Mouse (Mus musculus) layer of hippocampus, postnatal 10 days (tissue): Measurements from ENCODE around the gene Ccsap. TPM values are rescaled to one million over a fixed set of nuclear protein-coding genes. Genes with fewer than 3 reads are reported as not detected.

Experiments used
- DNase-seq, 2 experiments: peaks; one replicate each; pipeline ENCODE4 v3.0.0; 2021; ENCODE audit warnings: low spot score in 2 of 2
- long read RNA-seq: library from polyadenylated mRNA; stranded (forward); transcript quantifications from one replicate; pipeline ENCODE4 v2.0.0, GENCODE M21; 2023
- total RNA-seq, 2 experiments: library from RNA; stranded (reverse); gene quantifications; 2 replicates each; pipeline ENCODE4 v1.2.3; 2021

The Ccsap gene
- total RNA-seq, result 10 to 100 TPM; 49.0 to 49.8 TPM
- long read RNA-seq, transcript Ccsap-201 (3 exons, 2,390 nt), result major isoform, 26 of 53 reads
- long read RNA-seq, transcript Ccsap-202 (4 exons, 2,673 nt), result minor isoform, 24 of 53 reads
- long read RNA-seq, partial matches to known transcripts, result 1 of 53 reads
- long read RNA-seq, other reads (novel, unspliced or antisense), result 2 of 53 reads

DNA sequence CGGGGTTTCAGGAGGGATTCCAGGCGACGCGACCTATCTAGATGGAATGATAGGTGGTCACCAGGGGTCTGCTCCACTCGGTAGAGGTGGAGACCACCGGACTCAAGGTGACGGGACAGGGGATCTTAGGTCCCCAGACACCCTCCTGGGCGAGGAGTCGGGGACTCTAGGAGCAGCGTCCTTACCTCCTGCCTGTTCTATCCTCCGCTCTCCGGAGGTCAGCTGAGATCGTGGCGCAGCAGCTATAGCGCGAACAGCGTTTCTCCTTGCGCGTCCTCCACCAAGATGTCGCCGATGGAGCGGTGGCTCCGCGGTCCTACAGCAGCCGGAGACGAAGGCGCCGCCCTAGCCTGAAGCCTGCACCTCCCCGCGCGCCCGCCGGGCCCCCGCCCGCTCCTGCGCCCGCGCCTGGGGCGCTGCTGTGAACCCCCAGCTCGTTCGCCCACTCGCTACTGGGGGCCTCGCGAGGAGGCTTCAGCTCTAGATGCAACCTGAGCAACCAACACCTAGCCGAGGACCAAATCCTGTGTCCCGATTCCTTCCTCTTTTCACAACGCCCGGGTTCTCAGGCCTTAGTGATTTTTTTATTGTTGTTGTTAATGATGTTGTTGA is at the start of gene Ccsap:
Ccsap (minus strand) TSS at position 562 of the 612 bp plus-strand sequence.
- peak; percentile 61 to 73 for DNase-seq

DNA sequence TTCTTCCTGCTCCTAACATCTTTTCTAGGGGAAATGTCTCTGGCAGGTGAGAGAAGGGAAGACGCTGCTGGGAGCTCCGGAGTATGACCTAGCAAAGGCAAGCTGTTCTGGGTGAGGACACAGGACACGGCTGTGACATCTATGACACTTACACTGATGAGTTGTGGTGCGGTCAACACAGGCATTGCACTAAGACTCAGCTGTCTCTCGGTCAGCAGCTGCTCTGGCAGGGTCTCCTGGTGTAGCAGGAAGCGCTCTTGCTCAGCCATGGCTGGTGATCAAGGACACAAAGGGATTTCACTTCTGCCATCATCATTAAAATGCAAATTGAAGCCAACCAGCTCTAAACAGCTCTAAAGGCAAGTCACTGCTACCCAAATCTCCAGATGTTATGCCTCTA is 47.6 kb upstream of the Ccsap start:
- DNase-seq, result no peak

DNA sequence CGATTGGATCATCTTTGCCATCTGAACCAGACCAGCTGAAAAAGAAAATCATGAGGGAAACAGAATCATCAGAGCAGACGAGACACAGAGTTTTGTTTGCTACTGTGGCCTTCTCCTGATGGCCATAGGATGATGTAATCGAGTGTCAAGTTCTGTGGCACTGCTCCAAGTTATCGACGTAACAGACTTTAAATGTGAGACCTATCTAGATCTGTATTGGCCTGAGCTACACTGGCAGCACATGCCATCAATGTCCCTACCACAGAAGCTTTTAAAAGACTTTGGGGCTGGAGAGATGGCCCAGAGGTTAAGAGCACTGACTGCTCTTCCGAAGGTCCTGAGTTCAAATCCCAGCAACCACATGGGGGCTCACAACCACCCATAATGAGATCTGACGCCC is 42.6 kb upstream of the Ccsap start:
- DNase-seq, result no peak

DNA sequence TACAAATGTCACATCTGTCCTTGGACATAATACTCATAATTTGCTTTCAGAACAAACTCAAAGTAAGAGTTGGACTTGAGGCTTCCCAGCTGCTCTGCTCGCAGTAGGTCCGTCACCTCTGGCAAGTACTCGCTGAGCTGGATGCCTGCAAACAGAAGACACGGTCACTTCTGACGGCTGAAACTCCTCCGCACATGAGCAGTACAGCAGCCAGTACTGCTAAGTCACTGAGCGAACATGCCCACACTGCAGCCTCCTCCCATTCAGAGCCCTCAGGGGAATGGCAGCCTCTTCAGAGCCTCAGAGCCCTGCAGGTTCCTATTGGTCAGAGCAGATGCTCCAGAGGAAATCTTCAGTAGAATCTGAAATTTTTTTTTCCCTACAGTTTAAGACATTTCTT is 39.4 kb upstream of the Ccsap start:
- no peak for DNase-seq

DNA sequence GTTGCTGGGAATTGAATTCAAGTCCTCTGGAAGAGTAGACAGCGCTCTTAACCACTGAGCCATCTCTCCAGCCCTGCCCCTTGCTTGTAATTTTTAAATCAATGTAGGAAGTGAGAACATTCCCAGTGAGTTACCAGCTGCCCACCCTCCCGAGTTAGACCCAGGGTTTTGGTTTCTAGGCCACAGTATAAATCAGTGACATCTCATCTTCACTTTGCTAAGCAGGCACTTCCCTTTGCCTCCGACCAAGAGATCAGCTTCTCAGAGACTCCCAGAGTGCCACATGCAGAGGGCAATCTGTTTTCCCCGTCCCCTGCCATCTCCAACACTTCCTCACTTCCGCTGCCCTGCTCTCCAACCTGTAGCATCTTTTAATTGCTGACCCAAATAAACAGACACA is 38.6 kb upstream of the Ccsap start:
- DNase-seq, result no peak

DNA sequence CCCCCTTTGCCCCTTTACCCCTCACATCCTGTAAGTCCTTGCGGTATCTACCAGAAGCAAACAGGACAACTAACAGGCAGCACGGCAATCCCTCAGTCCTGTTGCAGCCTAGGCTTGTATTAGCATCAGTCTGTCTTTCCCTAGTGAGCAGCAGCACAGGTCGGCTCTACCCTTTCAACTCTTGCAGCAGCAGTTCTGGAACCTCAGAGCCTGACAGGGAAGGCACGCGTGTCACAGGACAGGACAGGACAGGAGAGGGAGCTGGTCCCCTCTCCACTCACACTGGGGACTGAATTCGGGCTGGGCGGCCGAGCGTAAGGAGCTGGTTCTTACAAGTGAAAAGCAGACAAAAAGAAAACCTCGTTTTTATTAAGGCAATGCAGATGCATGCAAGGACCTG is 36.8 kb upstream of the Ccsap start:
- DNase-seq, result no peak

DNA sequence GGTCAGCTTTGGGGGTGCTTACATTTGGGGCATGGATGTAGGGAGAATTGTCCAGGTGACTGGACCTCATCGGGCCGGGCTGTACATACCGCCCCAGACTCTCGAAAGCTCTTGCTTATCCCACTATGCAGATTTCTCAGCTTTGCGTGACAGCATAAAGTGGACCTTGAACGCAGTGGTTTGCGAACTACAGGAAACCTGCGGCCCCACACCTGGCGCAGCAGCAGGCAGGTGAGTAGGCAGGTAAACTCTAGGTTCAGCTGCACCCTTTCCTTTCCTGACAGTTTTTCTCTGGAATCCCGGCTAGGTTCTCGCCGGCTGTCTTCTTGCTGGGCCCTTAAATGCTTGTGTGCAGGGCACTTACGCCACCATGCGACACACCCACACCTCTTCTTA is 36.4 kb upstream of the Ccsap start:
- DNase-seq, result no peak

DNA sequence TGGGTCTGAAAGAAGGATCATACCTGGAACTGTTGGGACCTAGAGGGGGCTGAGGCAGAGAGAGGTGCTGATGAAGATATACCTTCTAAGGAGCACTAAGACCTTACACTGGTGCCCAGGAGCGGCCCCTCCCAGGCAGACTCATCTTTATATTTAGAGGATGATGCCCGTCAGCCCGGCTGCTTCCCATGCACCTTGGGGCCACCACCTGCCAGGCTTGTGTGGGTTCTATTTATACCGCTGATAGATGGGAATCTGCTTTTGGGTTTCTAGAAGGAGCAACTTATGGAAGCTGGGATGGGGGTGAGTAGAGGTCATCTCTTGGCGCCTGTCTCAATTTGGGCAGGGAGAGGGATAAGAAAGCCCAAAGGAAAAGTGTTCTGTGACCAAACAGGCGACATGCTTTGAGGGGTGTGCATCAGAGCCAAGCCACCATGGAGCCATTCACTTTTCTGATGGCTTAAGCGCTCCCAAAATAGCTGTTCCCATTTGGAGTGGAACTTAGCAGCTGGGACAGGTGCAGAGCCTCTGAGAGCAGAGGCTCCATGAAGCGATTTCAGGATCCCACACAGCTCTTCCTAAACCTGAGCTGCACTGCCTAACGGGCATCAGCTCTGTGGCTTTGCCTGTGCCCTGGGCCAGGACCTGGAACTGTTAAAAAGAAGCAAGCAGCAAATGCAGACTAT is 35.8 kb upstream of the Ccsap start:
- DNase-seq, result no peak

DNA sequence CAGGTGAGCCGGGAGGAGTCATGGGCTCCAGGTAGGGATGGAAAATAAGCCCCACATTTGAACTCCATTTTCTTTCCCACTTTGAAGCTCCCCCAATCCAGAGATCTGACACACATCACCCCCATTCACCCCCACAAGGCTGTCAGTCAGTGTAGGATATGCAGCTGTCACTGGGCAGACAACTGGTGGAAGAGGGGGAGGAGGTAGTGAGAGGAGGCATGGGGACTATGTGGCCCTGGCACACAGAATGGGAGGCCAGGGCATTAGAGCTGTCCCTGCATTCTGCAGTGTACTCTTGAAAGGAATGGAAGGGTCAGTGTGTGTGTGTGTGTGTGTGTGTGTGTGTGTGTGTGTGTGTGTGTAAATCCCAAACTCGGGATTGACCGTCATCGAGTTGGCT is 35.2 kb upstream of the Ccsap start:
- no peak for DNase-seq

DNA sequence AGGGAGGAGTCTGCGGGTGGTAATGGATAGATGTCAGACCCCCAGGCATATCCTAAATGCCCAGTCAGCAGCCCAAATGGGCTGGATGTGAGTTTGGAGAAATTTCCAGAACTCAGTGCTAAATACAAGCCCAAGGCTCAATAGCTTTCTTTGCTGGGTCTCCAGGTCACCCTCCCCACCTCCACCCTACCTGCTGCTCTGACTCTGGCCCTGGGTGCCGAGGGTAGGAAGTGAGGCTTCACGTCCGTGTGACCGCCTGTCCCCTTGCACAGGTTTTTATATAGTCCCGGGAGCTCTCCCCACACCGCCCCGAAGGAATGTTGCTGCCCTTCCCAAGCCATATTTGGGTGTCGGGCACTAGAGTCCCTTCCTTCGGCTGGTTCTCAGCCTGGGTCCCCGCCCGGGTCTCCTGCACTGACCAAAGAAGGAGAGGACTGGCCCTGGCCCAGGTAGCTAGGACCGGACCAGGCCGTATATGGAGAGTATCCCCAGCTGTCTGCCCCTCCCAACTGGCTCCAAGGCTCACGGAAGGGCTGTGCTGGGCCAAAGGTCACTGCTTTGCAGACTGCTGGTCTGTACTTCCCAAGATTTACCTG is 34.6 kb upstream of the Ccsap start, which contains the start of gene Acta1:
Acta1 (minus strand) TSS at position 250 of the 596 bp plus-strand sequence.
- no peak for DNase-seq

DNA sequence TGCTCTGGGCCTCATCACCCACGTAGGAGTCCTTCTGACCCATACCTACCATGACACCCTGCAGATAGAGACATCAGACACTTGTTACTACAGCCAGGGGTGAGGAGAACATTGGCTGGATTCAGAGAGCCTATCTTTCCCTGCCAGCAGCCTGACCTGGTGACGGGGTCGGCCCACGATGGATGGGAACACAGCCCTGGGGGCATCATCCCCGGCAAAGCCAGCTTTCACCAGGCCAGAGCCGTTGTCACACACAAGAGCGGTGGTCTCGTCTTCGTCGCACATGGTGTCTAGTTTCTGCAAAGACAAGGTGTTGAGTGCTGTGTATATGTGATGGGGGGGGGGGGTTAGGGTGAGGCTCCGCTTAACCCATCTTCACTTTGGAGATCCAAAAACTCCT is 33.4 kb upstream of the Ccsap start:
- DNase-seq, result no peak

DNA sequence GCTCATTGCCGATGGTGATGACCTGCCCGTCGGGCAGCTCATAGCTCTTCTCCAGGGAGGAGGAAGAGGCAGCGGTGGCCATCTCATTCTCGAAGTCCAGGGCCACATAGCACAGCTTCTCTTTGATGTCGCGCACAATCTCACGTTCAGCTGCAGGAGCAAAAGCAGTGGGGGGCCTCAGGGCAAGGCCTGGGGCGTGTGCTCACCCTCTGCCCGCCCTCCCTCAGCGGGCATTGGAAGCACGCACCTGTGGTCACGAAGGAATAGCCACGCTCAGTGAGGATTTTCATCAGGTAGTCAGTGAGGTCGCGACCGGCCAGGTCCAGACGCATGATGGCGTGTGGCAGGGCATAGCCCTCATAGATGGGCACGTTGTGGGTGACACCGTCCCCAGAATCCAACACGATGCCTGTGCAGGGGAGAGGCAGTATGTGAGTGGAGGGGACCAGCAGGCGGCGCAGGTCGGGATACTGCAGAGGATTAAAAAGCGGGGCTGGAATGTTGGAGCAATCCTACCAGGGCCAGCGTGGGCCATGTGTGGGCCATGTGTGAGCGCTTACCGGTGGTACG is 32.7 kb upstream of the Ccsap start:
- DNase-seq, result peak in 1 of 2 experiments; percentile 31

DNA sequence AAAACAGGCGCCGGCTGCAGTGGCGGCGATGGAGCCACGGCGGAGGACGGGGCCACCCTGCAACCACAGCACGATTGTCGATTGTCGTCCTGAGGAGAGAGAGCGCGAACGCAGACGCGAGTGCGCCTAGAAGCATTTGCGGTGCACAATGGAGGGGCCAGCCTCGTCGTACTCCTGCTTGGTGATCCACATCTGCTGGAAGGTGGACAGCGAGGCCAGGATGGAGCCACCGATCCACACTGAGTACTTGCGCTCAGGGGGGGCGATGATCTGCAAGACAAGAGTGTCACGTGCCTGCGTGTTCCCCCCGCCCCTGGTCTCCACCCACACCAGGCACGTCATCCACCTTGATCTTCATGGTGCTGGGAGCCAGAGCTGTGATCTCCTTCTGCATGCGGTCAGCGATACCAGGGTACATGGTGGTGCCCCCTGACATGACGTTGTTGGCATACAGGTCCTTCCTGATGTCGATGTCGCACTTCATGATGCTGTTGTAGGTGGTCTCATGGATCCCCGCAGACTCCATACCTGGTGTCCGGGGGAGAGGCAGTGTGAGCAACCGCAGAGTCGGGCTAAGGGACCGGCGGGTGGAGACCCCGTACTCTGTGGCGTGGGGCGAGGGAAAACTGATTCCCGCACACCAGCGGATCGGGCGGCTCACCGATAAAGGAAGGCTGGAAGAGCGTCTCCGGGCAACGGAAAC is 32.0 kb upstream of the Ccsap start:
- peak; percentile 68 to 73 for DNase-seq

DNA sequence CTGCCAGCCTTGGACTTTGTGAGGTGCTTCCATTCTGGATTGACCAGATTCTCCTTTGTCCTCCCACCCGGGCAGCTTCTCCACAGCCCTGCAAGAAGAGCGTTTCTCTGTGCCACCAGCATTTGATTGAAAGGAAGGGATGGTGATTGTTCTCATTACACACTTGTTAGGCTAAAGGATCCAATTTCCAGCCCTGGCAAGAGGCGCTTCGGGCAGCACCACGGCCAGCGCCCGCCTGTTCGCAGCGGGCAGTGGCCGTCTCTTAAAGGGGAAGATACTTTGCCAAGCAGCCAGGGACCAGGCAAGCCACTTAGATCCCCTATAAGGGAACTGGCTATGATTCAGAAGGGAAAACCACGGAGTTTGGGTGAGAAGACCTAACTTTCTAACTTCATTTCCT is 31.3 kb upstream of the Ccsap start:
- DNase-seq, result peak; percentile 45 to 60

DNA sequence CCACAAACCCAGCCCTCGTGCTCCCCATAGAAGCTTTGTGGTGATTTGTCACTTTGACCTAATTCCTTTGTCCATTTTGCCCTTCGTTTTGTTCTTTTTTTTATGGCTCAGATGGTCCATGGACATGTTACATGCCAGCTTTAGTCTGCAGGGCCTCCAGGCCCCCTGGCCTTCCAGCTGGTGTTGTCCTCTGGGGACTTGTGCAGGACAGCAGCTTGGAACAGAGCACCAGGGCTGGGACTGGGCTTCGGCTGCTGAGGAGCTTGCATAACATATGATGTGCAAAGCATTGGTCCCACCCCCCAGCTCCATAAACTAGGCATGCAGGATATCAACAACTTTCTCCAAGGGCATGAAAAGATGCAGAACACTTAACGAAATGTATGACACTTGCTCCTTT is 29.8 kb upstream of the Ccsap start:
- no peak for DNase-seq

DNA sequence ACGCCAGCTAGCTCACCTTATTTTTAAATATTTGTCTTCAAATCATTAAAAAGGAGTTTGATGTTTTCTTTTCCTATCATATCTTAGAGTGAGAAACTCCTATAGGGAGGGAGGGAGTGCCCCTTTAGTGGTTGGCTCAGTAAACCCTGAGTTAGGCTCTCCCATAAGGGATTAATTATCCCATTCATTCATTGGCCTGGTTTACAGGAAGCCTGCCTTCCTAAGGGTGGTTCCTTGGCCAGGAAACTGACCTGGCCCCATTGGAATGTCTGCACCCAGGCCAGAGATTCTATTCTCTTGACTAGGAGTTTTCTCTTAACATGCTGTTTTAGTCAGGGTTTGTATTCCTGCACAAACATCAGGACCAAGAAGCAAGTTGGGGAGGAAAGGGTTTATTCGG is 27.9 kb upstream of the Ccsap start:
- no peak for DNase-seq

DNA sequence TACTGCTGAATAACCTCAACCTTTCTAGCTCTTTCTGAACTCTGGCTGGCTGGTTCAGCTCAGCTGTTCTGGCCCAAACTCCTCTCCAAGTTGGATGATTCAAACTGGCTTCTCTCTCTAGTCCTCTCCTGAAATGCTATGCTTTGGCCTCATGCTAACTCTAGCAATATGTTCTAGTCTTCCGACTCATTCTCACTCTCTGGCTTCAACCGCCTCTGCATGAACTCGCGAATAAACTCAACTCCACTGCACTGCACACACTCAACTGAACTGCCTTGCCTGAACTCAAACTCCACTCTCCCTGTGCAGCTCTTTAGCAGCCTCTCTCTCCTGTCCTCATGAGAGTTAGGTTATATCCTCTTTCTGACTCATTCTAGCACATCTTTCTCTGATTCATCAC is 27.2 kb upstream of the Ccsap start:
- DNase-seq, result no peak

DNA sequence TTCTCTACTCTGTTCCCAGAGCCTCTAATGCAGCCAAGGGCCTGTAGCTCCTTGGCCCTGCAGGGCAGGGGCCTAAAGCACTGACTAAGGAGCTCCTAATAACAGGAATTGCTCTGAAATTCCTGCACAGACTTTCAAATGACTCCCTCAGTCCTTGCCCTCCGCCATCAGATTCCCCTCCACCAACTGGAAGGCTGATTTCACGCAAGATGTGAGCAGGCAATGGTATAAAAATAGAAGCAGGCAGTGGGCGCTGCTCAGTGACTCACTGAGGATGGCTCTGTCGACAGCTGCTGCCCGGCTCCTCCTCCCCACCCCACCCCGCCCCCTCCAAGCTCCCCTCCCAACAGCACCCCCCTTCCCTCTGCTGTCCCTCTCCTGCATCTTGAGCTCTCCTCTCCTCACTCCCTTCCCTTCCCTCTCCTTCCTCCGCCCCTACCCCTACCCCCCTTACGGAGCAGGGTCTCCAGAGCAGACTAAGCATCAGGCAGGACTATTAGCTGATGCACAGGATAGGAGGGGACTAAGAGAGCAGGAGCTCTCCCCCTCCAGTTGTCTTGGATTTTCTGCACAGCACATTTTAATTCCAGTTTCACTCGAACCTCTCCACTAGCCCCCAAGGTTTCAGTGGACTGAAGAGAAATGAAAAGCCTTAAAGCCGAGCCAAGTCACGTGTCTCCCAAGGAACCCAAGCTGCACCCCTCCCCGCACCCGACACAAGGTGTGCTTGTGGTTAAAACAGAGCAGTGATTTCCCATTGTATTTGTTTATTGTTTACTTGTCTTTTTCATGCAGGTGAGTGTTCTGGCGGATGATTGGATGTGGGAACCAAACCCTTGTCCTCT is 24.9 kb upstream of the Ccsap start:
- peak; percentile 50 to 56 for DNase-seq

DNA sequence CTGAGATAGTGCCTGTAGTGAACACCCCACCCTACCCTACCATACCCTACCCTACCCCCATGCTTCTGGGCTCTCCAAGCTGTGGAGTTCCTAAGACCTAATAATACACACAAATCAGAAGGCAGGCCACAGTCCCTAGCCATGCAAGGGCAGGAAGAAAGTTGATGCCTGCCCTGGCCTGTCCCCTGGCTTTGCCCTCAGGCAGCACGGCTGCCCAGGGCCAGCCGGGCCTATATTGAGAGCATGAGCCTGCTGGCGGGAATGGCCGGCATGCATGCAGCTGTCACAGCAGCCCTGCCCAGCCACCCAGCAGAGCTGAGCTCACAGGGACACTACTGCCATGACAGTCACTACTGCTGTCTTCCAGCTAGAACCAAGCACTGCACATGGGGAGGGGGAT is 23.1 kb upstream of the Ccsap start:
- DNase-seq, result no peak

DNA sequence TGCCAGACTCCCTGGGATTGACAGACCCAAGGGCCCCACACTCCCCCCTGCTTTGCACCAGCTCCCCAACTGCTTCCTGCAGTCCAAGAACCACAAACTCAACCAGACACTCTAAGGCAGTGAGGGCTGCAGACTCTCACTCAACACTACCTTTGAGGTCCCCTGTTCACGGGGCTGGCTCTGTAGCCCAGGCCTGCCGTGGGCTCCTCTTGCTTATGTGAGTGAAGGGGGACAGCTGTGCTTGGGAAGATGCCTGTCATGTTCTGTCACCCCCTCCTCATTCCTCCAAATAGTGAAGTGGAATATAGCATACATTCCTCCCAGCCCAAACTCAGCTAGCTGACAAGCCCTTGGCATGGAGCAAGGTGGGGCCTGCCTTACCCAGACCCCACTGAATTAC is 22.4 kb upstream of the Ccsap start:
- DNase-seq, result no peak
